Mouse (Mus musculus): Measurements from ENCODE around the gene Kcnc4.

The Kcnc4 gene

DNA sequence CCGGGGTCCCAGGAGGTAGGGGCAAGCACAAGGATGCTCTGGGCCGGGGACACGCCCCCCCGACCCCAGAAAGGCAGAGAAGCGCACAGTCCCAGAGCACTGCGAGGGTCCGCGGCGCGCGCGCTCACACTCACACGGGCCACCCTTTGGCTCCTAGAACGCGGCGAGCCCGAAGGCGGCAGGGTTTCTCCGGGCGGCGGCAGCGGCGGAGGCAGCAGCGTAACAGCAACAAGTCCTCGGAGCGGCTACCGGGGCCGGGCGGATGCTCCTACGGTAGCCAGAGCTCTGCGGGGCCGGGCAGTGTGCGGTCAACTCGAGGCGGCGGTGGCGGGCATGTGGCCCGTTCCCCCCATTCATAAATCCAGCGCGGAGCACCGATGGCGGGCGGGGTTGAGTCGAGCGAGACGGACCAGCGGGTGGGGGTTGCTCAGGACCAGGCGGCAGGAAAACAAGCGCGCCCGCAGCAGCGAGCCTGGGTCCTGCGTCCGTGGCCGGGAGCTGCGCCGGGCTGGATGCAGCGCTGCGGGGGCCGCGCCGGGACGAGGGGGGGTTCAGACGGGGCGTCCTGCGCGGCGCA is at the start of gene Kcnc4:
Gene Kcnc4 (minus strand): TSS at position 357 of the 577 bp plus-strand sequence.
- peak; percentile 44 to 53 for DNase-seq

DNA sequence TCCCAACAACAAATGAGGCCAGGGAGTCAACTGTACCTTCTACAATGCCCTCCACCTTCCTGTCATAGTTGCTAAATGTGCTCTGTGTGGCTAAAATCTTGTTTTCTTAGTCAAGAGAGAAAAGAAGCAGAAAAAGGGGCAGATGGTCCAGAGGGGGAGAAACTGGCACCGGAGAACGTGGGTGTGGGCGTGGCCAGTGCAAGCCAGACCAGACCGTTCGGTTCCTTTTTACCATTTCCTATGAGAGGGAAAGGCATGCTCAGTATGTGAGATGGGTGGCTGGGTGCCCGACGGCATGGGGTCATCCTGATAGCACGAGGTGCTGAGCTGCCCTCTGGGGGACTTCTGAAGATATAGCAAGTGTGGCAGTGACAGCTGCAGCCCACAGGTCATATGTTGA is 49.3 kb upstream of the Kcnc4 start:
- DNase-seq = peak in 1 of 2 experiments; percentile 53

DNA sequence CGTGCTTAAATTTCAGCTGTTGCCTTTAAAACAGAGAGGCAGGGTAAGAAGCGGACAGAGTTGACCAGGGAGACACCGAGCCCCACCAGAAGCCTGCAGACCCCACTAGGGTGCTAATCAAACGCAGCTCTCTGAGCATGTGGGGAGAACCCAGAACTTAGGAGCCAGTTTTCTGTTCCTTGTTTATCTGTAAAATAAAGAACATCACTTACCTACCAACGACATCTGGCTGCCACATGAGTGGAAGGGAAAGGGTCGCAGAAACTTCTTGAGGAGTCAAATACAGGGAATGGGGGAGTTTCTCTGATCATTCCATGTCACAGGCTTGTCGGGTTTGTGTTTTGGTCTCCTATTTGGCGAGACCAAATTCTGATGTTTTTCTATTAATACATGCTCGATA is 48.6 kb upstream of the Kcnc4 start:
- no peak for DNase-seq

DNA sequence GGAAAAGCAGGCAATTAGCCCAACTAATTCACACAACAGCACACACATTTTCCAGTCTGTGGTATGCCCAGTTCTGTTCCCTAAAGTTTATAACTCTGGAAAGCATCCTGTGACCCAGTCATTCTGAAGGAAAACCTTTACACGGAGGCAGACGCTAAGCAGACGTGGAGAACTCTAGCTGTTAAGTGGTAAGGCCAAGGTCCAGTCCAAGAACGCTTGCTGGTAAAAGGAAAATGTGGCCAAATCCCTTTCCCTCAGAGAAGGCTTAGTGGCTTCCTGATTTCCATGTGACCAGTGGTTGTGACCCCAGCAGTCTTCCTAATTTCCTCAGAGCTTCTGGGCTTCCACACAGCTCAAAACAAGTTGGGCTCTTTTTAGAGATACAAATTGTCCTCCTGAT is 47.2 kb upstream of the Kcnc4 start:
- DNase-seq = no peak

DNA sequence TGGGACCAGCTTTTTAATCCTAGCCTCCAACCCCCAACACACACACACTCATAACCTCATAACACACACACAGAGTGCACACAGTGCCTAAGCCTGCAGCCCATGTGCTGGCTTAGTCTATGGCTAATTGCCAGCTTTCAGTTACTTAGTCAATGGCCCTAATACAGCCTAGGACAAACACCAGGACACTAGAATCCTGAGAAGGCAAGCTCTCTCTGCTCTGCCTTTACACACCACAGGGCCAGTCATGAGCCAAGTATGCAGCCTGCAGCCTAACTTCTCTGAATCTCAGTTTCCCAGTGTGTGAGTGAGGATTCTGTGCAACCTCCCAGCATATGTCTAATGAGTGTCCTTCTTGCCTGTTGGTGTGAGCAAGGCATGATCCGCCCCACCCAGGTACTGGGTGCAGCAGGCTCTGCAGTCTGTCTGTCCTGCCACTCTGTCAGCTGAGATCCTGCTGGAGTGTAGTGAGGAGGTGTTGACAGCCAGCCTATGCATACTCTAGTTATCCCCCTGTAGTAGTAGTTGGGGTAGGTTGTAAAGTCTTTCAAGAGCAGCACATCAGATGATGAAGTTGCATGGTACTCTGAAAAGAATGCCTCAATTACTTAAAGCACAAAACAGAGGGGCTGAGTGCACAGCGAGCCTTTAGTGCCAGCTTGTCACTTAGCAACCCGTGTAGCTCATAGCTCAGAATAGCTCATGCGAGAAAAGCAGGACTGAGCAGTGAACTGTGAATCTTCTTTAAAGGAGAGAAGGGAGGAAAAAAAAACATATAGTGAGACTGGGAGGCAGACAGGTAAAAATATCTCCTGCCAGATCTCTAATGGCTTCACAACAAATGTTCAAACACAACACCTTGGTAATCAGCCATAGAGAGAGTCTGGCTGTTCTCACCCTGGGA is 46.4 kb upstream of the Kcnc4 start:
- DNase-seq = no peak

DNA sequence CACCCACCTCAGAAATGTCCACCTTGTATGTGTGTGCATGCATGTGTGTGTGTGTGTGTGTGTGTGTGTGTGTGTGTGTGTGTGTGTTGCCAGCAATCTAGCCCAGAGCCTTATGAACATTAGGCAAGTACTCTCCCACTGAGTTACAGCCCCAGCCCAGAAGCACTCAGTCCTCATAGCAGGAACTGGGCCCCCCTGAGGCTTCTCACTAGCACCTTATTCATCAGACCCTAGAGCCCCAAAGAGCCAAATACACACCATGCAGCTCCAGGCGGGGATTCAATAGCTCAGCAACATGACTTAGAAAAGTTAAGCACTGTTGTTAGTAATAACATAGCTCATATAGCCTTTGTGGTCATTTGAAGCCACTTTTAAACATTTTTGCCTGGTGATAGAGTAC is 45.2 kb upstream of the Kcnc4 start:
- DNase-seq = peak in 1 of 2 experiments; percentile 7

DNA sequence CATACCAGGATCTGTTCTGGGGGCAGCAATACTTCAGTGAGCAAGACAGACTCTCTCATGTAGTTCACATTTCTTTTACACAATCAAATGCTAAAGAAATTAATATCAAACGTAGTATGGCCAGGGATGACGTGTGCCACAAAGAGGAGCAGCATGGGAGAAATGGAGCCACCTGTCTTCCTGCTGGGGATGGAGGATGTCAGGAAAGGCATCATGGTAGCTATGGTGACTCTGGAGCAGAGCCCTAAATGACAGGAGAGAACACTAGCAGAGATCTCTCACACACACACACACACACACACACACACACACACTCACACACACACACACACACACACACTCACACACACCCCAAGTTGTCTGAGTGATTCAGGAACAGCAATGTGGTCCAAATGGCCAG is 44.4 kb upstream of the Kcnc4 start:
- peak in 1 of 2 experiments; percentile 23 for DNase-seq

DNA sequence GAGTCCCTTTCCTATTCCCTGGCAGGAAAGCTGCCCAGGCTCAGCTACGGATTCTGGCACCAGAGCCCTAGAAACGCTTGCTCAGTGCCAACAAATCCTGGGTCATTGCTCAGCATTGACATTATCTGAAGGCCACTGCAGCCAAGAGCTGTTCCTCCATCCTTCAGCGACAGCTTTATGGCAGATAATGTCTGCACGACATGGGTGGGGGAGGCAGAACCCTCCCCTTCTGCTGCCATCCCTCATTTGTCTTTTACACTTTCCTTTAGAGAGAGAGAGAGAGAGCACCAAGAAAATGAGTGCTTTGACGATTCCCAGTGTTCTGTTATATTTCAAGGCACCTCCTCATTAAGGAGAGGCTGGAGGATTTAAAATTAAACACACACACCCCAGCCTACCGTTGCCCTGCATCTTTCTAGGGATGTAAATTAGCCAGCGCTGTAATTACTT is 42.4 kb upstream of the Kcnc4 start:
- DNase-seq = peak; percentile 78 to 81

DNA sequence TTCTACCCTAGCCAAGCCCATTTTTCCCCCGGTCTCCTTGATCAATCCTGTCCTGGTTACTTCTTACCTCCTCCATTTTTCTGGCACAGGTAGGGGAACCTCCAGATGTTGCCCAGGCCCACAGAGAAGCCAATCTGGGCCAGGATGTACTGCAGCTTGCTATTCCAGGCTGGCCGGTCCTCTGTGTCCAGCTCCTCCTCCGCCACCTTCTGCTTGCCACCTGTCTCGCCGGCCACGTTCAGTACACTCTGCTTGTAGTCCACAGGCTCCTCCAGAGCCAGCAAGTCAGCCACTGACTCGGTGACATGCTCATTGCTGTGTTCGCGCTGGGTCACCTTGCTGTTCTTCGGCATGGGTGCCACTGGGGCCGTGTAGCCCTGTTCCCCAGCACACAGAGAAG is 40.9 kb upstream of the Kcnc4 start:
- DNase-seq = peak; percentile 77 to 79

DNA sequence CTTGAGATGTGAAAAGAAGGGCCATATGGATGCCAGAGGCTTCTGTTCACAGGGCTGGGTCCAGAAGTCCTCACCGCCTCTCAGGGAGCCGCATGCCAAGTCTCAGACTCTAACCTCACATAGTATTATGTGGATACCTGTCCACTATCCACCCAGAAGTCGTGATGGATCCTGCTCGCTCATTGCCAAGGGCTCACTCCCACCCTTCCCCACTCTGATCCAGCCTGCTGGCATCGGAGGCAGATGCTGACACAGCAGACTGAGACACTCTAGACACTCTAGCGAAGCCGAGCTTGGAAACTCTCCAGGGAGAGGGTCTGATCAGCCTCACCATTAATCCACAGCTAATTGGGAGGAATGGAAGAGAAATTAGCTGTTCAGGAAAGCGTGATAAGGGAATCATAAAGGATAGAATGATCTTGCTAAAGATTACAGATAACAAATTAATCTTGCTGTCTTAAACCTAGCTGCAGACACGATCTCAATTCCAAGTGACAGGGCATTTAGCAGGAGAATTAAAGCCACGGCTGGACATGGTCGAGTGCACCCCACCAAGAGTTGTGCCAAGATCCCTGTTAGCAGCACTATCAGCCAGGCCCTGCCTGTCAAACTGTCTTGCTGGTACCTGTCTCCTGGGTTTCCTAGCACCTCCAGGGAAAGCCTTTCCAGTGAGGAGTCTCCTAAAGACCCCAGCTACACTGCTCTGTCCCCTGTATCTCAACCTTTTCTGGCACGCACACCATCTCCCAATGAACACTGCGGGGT is 36.9 kb upstream of the Kcnc4 start:
- DNase-seq = no peak

DNA sequence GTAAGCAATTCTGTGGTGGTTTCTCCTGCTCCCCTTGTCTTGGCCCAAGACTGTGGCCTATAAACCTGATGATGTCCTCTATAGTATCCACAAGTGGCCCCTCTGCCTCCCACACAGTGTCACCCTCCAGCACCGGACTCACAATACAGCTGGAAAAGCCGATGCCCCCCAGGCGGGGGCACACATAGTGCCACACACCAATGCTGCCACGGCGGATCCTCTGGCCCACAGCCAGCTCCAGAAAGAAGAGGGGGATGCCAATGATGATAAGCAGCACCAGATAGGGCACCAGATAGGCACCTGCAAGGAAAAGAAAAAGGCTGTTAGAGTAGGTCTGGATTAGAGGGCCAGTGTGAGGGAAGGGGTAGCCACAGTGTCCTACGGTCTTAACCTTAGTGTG is 36.2 kb upstream of the Kcnc4 start:
- DNase-seq = no peak

DNA sequence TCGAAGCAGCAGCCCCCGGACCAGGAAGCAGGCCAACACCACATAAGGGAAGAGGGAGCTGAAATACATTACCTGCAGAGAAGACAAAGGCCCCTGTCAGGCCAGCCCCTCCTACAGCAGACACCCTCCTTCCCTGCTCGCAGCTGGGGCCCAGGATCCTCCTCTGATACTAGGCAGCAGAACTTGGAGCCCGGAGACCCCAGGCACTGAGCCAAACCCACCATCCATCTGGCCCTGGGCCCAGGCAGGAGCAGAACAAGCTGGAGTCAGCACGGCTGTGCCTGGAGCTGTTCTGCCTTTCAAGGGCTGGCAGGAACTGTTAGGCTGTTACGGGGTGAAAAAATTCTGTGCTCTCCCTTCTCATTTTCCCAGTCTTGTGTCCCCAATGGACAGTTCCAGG is 32.1 kb upstream of the Kcnc4 start:
- peak; percentile 71 to 75 for DNase-seq

DNA sequence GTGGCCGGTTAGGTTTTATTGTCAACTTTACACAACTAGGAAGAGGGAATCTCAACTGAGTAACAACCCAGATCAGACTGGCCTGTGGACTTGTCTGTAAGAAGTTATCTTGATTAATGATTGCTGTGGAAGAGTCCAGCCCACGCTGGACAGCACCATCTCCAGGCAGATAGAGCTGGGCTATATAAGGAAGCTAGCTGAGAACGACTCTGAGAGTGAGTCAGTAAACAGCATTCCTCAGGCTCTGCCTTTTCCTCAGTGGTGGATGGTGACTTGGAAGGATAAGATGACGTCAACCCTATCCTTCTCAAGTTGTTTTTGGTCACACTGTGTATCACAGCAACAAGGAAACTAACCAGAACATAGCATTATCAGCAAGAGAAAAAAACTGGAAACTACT is 29.3 kb upstream of the Kcnc4 start:
- no peak for DNase-seq

DNA sequence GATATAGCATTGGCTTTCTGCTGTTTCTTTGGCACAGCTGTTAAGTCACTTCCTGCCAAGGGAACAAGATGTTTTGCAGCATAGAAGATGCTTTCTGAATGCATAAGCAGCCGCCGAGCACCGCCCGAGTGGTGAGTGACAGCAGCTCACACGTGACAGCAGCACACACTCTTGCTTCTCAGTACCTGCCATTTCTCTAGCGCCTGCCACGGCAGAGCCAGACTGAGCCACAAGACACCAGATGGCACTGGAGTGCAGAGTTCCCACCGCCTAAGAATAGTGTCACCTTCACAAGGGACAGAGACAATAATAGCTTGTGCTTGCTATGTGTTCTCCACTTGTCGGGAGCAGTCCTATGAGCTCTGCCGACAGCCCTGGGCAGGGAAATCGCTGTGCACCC is 23.9 kb upstream of the Kcnc4 start:
- DNase-seq = peak; percentile 80 to 85

DNA sequence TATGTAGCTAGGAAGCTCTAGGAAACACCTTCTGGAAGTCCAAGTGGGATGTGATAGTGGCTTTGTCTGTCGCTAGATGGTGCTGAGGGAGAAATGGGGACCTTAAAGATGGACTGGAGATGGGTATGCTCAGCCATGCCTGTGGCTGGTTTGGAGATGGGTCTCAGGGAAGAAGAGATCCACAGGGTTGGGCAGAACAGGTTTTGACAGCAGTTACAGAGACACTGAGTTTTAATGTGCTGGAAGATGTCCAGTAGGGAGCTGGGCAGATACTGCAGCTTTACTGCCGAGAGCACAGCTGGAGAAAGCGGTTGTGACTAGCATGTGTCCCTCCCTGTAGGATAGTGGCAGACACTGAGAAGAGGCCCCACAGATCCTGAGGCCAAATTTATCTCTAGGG is 21.3 kb upstream of the Kcnc4 start:
- no peak for DNase-seq

DNA sequence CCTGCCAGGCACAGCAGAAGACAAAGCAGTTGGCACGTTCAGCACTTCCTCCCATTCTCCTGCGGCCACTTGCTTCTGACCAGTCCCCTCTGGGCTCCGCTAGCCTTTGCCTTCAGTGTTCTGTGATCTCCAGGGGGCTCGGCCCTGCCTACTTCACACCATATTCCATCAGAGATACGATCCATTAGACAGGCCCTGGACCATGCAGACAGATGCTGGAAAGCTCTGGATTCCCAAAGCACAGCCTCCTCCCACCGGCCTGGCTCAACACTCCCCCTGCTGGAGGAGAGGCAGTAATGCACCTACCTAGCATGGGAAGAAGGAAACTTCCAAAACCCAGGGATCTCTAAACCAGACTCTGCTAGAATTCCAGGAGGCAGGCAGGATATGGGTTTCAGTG is 12.8 kb upstream of the Kcnc4 start:
- peak; percentile 37 to 42 for DNase-seq

DNA sequence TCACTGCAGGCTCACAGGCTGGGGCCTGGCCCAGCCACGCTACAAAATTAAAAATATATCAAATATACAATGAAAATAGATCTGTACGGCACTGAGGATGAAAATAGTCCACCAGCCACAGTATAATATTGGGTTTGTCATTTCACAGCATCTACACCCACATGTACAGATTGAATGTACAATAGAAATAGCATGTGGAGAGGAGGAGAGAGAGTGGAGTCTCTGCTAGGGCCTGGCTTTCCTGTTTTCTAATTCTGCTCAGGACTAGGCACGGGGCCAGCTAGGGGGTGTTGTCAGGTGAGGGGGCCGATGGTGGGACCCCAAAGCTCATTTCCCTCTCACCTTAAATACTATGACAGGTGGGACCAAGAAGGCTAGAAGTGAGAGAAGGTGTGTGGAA is 9.7 kb upstream of the Kcnc4 start:
- no peak for DNase-seq

DNA sequence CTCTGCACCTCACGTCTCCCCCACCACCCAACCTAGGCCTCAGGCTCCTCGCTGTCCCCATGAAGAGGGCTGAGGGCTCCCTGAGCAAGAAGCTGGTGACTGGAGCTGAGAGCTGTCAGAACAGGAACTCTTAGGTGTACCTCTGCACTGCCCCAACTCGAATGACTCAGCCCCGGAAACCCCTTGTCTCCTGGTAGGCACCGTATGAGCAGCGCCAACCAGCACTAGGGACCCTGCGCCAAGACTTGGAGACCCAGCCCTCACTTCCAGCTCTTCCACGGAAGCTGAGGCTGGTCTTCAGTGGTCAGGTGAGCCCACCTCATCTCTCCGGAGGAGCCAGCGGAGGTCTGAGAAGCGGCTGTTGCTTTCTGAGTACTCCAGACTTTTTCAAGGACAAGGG is 8.8 kb upstream of the Kcnc4 start:
- no peak for DNase-seq

DNA sequence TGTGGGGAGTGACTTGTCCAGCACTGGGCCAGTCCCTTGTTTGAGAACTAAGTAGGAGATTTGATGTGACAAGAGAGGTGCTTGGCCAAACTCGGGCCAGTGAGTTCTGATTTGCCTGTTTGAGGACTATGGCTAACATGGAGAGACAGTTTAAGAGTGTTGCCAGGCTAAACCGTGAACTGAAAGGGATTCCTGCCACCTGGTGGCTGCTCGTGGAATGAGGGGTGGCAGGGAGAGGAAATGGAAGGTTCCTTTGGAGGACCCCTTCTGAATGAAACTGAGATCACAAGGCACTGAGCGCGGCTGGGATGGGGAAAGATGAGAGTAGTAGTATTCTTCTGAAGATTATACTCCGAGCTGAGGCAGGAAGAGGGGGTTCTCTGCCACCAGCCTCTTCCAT is 7.2 kb upstream of the Kcnc4 start:
- DNase-seq = peak; percentile 78 to 79

DNA sequence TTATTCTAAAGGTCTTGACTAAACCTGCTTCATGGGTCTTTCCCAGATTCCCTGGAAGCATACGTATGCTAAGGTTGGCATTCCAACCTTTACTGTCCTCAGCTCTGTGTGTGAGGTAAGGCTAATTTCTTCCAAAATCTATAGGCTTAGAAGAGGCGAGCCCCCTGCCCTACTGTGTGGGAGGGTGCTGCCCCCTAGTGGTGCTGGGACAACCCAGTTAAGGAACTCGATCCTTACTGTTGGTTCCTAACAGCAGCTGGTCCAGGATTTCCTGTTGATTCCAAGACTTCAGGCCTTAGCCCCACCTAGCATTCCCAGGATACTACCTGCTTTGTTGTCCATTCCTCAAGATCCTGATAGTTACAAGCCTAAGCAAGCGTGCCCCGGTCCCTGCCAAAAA is 2.8 kb upstream of the Kcnc4 start:
- DNase-seq = peak; percentile 83 to 87

DNA sequence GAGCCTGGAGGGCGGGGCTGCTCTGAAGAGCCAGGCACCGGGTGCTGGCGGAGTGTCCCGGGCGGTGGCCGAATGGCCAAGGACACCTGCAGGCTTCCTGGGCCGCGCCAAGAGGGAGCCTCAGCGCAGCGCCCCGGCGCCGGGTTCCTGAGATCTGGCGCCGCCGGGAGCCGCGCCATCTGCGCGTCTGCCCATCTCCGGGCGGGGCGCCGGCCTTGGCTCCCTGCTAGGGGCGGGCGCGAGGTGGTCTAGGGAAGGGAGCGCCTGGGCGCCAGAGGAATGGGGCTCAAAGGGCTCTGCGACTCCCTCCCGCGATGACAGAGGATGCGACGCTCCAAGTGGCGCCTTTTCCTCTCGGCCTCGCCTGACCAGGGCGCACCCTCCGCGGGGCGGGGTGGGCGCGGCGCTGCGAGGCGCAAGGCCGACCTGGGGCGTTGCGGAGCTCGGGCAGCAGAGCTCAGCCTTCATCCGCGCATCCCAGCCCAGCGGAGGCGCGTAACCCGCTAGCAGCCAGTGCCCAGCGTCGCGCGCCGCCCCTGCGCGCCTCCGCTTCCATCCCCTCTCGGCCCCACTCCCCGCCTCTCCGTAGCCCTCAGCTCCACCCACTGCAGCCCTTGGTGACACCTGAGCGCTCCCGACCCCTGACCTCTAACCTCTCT is 550 bp upstream of the Kcnc4 start:
- DNase-seq = peak; percentile 55 to 61

DNA sequence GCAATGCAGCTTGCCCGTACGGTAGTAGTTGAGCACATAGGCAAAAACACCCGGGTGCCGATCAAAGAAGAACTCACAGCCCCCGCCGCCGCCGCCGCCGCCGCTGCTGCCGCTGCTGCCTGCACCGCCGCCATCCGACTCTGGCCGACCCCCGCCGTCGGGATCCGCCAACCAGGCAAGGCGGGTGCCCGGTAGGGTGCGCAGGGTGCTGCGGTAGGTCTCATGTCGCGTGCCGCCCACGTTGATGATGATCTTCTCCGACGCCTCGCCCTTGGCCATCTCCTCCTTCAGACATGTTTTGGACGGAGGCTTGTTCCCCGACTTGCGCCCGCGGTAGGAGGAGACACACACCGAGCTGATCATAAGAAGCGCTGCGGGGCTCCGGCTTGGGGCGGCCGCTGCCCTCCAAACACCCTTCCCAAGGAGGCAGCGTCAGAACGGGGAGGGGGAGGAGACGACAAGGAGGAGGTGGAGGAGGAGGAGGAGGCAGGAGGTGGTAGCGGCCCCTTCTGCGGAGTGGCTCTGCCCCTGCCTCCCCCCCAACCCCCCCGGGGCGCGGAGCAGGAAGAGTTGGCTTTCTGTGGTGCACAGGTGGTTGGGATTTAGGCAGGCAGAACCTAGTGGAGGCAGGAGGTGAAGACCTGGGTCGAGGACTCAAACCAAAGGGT is 690 bp downstream of the Kcnc4 start:
- DNase-seq = peak in 1 of 2 experiments; percentile 35

All from cerebellum, postnatal 36 days (tissue).